Mouse (Mus musculus): Measurements from ENCODE around the gene Miga2. TPM values are rescaled to one million over a fixed set of nuclear protein-coding genes. Genes with fewer than 3 reads are reported as not detected.

Gene Miga2
- polyA plus RNA-seq (2017; shearing (Covaris generic)) = 1 to 10 TPM; 3.2 to 5.4 (median 5.3) TPM

DNA sequence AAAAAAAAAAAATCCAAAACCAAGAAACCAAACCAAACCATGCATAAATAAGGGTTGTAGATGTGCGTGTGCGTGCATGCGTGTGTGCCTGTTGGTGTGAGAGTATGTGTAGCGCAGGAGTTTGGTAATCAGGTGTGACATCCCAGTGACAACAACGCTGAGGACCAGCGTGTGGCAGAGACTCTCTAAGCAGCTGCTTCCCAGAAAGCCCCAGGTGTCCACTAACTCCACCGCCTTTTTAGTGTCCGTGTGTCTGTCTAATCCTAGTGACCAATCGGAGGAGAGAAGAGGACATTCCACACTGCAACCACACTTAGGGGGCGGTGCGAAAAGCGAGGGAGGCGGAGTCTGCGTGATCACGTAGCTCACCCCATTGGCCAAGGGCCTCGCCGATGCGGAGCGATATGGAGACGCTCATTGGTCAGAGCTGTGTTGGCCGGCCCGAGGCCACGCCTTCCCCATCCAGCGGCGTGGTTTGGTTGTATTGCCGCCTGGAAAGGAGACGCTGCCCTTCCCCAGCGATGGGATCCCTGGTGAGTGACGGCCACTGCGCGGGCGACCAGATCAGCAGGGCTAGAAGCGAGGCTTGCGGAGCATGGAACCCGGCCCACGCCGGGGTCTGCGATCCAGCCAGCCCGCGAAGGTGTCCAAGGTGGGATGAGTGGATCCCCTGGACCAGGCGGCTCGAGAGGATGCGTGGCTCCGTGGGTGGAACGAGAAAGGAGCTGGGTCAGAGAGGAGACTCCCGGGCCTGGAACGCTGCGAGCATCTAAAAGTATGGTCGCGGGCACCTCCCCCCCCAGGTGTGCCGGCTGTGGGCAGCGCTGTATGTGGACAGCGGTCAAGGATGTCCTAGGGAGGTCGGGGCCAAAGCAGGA lies at the start of gene Miga2:
Gene Miga2, plus strand, starts transcription at position 461 of the 878 bp plus-strand sequence.
- peak; percentile 99 for ATAC-seq

DNA sequence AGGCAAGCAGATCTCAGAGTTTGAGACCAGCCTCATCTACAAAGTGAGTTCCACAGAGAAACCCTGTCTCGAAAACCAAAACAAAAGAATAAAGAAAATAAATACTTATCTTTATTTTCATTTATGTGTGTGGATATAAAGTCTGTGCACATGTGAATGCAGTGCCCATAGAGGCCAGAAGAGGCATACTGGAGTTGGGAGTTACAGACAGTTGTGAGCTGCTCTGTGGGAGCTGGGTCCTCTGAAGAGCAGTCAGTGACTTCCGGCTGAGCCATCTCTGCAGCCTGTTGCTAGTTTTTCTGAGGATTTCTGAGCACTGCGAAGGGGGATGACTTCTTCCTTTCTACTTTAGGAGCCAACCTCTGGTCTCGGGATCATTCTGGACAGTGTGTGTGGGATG lies 47.9 kb upstream of the Miga2 start:
- no peak for ATAC-seq

DNA sequence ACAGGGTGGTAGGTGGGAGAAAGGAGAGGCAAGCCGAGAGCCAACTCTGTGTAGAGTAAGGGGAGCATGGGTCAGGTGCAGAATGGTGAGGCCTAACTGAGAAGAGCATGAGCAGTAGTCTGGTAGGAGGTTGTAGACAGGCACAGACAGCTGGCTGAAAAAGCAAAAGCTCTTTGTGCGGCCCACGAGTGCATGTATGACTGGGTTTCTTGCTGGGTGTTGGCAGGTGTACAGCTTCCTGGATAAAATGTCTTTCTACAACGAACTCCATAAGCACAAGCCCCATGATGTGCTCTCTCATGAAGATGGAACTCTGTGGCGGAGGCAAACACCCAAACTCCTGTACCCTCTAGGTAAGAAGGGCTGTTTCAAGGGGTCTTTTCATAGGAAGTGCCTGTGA lies 47.1 kb upstream of the Miga2 start:
- ATAC-seq = no peak

DNA sequence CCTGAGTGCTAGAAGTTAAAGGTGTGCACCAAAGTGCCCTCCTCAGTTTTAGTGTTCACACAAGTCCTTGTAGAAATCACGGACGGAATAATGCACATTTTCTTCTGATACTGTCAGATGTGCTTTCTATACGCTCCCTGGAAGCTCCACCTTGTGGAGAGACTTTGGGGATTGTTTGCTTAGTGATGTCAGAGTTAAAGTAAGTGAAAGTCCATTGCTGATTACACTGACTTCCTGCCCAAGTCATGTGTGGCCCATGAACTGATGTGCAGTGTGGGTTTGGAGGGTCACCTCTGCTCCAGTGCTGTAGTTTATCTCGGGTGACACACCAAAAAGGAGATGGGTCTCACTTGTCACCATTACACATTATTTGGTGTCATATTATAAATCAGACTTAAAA lies 44.8 kb upstream of the Miga2 start:
- ATAC-seq = no peak

DNA sequence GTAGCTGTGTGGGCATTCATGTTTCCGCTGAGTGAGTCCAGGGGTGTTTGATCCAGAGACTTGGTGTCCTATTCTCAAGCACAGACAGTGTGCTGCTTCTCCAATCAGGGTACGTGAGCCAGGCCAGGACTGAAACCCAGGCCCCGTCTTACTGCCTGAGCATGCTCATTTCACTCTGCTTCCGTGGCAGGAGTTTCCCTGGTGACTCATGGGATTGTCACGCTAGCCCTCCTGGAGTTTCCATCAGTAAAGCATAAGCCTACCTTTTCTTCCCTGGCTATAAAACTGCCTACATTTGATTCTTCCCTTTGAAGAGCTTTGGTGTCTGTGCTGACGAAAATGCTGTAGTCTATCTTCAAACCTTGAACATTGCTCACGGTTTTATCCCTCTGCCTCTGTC lies 40.9 kb upstream of the Miga2 start:
- ATAC-seq = no peak

DNA sequence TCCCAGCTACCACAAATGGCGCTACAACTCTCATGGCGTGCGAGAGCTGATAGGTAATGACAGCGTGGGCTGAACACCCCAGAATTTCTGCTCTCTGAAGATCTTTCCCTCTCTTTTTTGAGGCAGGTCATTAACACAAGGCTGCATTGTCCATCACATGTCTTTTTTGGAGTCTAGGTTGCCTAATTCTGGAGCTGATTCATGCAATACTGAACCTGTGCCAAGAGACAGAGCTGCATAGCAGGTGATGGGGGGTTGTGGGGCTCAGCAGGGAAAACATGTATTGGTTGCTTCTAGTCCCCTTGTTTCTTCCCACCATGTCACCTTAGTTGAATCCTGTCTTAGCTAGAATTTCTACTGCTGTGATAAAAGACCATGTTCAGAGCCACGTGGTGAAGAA lies 38.7 kb upstream of the Miga2 start:
- ATAC-seq = no peak

DNA sequence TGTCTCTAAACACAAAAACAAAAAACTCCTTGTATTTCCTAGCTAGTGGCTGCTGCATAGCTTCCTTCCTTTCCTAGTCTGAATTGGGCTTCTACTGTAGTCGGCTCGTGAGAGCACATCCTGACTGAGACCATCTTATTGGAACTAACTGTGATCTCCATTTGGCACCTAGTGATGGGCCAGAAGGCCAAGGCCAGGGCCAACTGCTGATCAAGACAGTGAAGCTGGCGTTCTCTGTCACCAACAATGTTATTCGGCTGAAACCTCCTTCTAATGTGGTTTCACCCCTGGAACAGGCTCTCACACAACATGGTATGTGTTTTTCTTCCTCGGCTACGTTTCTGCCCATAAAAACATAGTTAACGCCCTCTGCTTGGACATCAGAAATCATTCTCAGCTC lies 36.8 kb upstream of the Miga2 start:
- no peak for ATAC-seq

DNA sequence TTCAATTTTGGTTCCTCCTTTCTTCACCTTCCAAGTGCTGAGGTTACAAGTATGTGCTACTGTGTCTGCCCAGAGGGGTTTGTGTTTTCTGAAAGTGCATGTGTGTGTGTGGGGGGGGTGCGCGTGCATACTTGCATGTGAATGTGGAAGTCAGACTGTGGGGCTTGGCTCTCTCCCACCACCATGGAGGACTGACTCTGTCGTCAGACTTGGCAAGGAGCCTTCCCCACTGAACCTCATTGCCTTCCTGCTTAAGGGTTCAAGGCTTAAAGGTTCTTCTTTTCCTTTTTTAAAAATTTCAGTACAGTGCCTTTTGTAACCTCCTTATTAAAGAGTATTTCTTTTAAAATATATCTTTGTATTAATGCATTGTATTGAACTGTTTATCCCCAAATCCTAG lies 35.2 kb upstream of the Miga2 start:
- no peak for ATAC-seq

DNA sequence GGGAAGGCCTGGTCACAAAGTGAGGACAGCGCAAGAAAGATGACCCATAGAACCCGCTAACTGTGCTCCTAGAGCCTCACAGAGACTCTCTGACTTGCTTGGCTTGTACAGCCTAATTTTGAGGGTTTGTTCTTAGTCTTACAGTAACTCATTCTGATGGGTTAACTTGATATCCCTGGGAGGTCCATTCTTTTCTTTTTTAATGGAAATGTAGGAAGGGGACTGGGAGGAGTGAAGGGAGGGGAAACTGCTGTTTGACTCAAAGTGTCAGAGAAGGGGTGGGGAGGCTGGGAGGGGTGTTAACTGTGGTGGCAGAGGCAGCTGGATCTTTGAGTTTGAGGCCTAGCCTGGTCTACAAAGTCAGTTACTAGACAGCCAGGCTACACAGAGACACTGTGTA lies 28.7 kb upstream of the Miga2 start:
- no peak for ATAC-seq

DNA sequence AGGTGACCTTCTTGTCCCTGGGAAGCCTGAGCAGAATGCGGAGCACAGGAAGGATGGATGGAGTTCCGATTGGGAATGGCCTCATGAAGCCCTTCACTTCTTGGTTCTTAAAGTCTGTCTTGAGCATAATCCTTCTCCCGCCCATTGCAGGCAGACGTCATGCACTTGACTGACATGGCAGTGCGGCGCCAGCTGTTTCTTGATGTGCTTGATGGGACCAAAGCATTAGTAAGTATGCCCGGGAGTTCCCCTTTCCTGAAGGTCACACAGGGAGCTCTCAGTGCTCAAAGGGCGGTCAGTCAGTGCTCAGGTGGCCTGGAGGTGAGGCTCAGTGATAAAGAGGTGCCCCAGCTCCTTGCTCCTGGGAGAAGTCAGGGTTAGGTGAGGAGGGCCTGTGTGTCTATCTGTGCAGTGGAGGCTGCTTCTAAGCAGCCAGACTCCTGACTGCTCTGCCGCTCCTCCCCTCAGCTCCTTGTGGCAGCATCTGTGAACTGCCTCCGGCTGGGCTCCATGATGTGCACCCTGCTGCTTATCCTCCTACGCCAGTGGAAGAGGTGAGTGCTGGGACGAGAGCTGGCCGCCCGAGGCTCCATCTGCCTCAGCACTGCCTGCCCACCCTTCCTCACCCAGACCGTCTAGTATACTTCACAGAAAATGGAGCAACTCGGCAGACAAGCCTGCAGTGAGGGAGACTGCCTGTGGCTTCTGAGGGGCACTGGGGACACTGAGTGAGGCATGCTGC lies 27.7 kb upstream of the Miga2 start:
- no peak for ATAC-seq

DNA sequence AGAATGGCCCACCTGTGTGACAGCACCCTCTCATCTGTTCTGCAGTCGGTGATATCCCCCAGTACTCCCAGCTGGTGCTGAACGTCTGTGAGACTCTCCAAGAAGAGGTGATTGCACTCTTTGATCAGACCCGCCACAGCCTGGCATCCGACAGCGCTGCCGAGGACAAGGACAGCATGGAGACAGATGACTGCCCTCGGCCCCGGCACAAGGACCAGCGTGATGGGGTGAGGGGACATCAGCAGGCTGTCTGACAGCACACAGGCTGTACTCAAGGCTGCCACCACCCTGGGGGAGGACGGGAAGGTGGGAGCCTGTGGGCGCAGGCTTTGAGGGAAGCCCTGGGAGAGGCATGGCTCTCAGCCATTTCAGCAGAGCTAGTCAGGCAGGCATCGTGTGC lies 26.9 kb upstream of the Miga2 start:
- no peak for ATAC-seq

DNA sequence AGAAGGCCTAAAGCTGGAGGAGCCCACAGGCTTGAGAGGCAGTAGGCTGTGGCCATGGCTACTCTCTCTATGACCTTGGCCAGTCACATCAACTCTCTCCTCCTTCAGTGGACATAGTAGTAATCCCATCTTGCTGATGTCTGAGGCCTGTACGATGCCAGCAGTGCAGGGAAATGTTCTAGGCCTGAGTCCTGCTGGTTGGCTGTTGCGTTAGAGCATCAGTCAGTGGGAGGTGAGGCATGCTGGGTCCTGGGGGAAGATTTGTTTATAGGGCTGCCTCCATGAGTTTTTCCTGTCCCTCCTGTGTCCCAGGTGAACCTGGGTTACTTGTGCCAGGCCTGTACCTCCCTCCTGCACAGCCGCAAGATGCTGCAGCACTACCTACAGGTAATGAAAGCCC lies 22.0 kb upstream of the Miga2 start:
- no peak for ATAC-seq

DNA sequence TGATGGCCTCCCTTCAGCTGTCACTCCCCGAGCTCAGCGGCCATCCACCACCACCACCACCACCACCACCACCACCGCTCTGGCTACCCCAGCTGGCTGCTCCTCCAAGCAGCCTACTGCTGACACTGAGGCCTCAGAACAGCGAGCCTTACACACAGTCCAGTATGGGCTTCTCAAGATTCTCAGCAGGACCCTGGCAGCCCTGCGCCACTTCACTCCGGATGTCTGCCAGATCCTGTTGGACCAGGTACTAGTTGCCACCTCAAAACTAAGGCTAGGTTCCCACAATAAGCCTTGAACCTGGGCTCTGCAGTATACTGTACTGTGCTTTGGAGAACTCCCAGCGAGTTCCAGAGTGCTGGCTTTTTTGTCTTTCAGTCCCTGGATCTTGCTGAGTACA lies 21.5 kb upstream of the Miga2 start:
- no peak for ATAC-seq

DNA sequence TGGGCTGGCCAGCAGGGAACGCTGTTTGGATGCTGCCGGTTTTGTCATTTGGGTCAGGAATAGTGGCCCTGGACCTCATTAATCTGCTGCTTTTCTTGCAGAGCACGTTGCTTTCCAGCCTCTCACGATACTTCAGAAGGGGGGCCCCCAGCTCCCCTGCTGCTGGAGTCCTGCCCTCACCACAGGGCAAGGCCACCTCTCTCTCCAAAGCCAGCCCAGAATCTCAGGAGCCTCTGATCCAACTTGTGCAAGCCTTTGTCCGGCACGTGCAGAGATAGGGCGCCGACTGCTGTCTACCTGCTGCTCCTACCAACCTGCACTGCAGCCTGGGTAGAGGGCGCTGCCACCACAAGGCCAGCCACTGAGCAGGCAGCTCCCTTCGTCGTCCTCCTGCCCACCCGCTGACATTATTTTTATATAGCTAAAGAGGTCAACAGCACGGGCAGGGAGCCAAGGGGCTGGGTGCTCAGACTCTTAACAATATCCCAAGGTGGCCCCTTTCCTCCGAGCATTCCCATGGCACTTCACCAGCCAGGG lies 20.4 kb upstream of the Miga2 start:
- ATAC-seq = no peak

DNA sequence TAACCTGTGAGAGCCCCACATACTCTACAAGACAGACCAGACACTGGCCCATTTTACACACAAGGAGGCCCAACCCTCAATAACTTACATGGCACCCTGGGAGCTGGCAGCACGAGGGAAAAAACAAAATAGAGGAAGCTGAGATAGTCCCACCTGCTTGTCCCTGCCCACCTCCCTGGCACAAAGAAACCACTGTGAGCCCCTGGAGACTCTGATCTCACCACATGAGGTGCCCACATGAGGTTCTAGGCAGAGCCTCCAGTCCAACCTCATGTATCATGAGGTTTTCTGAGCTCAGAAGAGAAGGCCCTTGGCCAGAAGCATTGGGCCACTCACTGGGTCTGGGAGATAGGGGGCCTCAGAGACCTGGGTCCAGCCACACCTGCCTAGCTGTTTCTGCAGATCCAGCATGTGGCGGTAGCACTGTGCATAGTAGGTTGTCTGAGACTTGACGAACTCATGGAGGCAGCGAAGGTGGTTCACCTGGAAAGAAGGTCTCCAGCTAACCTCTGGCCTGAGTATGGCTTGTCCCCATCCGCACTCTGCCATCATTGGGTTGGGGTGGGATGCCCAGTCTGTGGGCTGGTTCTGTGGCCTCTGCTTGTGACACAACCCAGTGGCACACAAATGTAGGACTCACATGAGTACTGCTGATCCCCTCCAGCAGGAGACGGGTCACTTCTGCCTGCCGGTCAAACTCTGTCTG lies 17.9 kb upstream of the Miga2 start:
- no peak for ATAC-seq

DNA sequence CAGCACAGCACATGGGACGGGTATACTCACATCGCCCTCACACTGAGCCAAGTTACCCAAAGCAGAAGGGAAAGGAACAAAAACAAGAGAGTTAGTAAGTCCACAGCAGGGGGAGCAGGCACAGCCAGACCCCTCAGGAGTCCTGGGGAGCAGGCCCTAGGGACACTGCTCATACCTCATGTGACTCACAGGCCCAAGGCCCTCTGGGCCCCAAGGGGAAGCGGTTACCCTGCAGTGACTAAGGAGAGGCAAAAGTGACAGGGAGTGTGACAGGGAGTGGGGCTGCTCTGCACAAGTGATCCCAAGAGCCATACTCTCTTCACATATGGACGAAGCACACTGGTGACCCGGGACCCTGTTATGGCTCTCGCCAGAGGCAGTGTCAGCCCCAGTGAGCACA lies 14.8 kb upstream of the Miga2 start:
- no peak for ATAC-seq

DNA sequence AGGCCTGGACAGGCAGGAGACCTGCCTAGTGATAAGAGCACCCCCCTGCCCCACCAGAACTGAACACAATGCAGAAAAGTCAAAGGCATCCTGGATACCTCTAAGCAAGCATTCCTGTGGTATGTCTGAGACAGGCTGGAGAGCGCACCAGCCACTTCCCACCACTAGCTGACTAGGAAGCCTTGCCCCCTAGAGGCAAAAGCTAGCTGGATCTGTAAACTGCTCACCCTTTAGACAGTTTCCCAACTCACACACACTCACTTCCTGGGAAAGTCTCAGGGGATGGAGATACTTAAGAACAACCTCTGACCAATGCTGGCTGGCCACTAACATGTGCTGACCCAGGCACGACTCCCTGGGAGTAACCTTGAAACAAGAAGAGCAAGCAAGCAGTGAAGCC lies 12.9 kb upstream of the Miga2 start:
- no peak for ATAC-seq

DNA sequence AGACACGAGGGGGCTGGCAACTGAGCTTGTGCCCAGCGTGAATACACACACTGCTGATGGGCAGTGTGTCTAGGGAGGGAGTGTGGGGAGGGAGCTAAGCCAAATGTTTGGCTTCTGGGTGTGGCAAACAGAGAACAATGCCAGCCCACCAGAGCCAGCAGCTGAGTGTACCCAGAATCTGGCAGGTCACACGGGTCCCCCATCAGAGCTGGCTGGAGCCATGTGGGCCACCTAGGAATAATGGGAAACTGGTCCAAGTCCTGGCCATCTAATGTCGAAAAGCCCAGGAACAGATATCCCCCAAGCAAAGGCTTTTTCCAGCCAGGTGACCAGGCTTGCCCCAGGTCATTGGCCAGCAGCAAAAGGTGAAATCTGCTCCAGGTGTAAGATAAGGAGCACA lies 8.2 kb upstream of the Miga2 start:
- no peak for ATAC-seq

DNA sequence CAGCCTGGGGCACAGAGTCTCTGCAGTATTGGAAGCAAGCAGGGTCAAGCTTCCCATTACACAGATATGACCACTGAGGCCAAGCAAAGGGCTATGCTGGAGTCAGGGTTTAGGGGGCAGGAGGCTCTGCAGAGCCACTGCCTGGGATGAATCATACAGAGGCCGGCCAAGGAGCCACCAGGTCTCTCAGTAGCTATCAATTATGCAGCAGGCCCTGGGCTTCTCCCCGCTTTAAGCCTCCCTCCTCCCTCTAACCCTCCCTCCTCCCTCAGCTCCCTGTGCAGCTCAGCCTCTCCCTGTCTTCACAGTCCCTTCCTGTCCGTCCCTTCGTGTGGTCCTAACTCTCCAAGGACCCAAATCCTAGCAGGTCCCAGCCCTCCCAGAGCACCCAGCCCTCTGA lies 7.8 kb upstream of the Miga2 start:
- ATAC-seq = no peak

DNA sequence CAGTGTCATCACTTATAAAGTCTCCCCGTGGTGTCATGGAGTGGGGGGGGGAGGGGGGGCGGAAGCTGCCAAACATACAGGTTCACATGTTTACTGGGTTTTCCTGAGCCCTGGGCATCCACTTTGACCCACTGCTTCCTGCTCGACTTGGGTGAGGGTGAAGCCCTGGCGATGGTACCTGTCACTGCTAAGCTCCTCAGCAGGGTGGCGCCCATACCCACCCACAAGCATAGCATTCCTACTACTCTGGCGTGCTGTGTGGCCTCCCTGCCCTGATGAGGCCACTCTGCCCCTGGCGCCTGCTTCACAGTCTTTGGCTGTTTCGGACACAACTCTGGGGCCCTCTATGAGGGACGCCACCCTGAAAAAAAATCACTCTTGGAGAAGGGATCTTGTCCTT lies 7.1 kb upstream of the Miga2 start:
- no peak for ATAC-seq

DNA sequence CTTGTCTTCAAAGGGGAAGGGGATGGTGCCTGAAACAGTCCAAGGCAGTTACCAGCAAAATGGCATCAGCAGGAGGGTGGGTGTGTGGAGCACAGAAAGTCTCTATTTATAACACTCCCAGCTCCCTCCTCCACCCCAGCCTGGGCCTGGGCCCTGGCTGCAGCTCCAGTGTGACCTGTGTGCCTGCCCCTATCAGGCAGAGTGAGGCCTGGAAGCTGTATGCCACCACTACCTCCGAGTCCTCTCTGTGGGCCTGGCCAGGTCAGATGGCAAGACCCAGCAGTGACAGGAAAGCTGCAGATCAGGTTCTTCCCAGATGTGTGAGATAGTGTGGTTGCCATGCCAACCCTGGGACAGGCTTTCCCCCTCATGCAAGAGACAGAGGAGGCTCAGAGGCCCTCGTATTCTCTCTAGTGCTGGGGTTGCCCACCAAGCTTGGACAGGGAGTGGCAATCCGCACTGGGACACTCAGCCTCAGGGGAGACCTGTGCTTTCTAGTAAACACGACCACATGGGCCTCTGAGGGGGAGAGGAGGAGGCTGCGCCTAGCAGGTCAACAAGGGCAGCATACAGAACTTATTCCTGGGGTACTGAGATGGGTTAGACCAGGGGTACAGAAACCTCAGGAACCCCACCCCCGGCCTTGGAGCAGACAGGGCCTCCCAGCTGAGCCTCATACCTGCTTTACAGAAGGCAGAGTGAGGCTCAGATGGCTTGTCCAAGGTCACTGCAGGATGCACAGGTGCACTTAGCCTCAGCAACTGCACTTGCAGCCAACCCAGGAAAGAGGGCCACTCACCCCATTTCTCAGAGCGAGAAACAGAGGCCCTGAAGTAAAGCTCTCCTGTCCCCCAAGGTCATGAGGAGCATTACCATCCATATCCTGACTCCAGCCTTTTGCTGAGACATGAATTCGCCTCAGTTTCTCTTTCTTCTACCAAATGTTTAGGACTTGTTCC lies 6.2 kb upstream of the Miga2 start:
- no peak for ATAC-seq

All from inflammation-experienced regulatory T-cells, adult 6 months (primary cell).